Mouse (Mus musculus) kidney, embryonic 16.5 days (tissue): ENCODE data around the gene Tenm2. TPM values are rescaled to one million over a fixed set of nuclear protein-coding genes. Genes with fewer than 3 reads are reported as not detected.

Experiments used
- ATAC-seq: fragments of 200-750 bp; cut with Nextera tagmentation; 2 replicates; pipeline ENCODE4 v1.8.0; 2017; ENCODE audit warnings: moderate TSS enrichment; ENCODE audit not compliant: low FRiP score, low TSS enrichment
- H3K27ac ChIP-seq: fragments of 300-500 bp; sonication (generic); 2 replicates; pipeline ENCODE4 v1.5.1; 2014; ENCODE audit warnings: low read length
- H3K27me3 ChIP-seq: fragments of 300-500 bp; sonication (generic); 2 replicates; pipeline ENCODE4 v1.6.1; 2014; ENCODE audit warnings: low read length, control low read depth, mixed read lengths; ENCODE audit not compliant: insufficient read depth
- H3K36me3 ChIP-seq: fragments of 300-500 bp; sonication (generic); 2 replicates; pipeline ENCODE4 v1.6.1; 2014; ENCODE audit warnings: low read length, control low read depth, mixed read lengths; ENCODE audit not compliant: insufficient read depth
- H3K4me1 ChIP-seq: fragments of 300-500 bp; sonication (generic); 2 replicates; pipeline ENCODE4 v1.6.1; 2014; ENCODE audit warnings: low read length, control low read depth, mixed read lengths; ENCODE audit not compliant: insufficient read depth
- H3K4me2 ChIP-seq: fragments of 300-500 bp; sonication (generic); replicated peaks from 2 replicates; pipeline ENCODE4 v1.6.1; 2014; ENCODE audit warnings: low read depth, low read length
- H3K4me3 ChIP-seq: fragments of 300-500 bp; sonication (generic); 2 replicates; pipeline ENCODE4 v1.5.1; 2014; ENCODE audit warnings: mild to moderate bottlenecking, low read length
- H3K9ac ChIP-seq: fragments of 300-500 bp; sonication (generic); replicated peaks from 2 replicates; pipeline ENCODE4 v1.6.1; 2014; ENCODE audit warnings: low read length
- H3K9me3 ChIP-seq: fragments of 300-500 bp; sonication (generic); 2 replicates; pipeline ENCODE4 v1.6.1; 2016; ENCODE audit warnings: low read length, control low read depth
- WGBS: fragments of 180-500 bp; shearing (Covaris S2); extraction: QIAGEN DNeasy Blood & Tissue Kit; methylation state at CpG from one replicate; pipeline ENCODE4 v1.1.7; 2014; 5-methylcytosine and 5-hydroxymethylcytosine counted together
- polyA plus RNA-seq: library from polyadenylated mRNA; unstranded; fragments of >200 nt; fragmentation: Nextera tagmentation; extraction: Ambion mirVana; gene quantifications from 2 replicates; pipeline ENCODE4 v1.2.1, GENCODE M21; 2015

Tenm2 gene
- polyA plus RNA-seq, 1 experiment from 2014 or later, result 0.76 TPM

- no peak for ATAC-seq
- Histone ChIP-seq H3K27me3 (no peaks in the 10 kb centered on the region), H3K4me1 (no peaks in the 10 kb centered on the region), H3K4me3 (no peak overlapping the region), H3K4me2 (no peak overlapping the region), H3K9ac (no peak overlapping the region), H3K36me3 (no peaks in the 10 kb centered on the region), H3K9me3 (no peaks in the 10 kb centered on the region), H3K27ac (no peak overlapping the region)
- 37% methylated on average over 5 of the region's 5 CpGs for whole genome bisulfite sequencing
Measured at GRCm38 (mm10) chr11:36049547-36049946, 1186.2 kb downstream of the Tenm2 start.

GRCm38 (mm10) chr11:36045681-36046276, 1190.0 kb downstream of the Tenm2 start:
- peak overlapping the region; percentile 51 for H3K4me2 ChIP-seq
- H3K4me3 ChIP-seq, result peak overlapping the region; percentile 47
- peak overlapping the region; percentile 56 for H3K9ac ChIP-seq
- H3K4me1 ChIP-seq, result no peaks in the 10 kb centered on the region
- peak; percentile 84 for ATAC-seq
- WGBS, result 3% methylated on average over 13 of the region's 13 CpGs
- H3K9me3 ChIP-seq, result no peaks in the 10 kb centered on the region
- no peaks in the 10 kb centered on the region for H3K27me3 ChIP-seq
- H3K27ac ChIP-seq, result no peak overlapping the region
- H3K36me3 ChIP-seq, result no peaks in the 10 kb centered on the region

- H3K27me3 ChIP-seq, result no peaks in the 10 kb centered on the region
- WGBS, result 80% methylated on average over 13 of the region's 13 CpGs
- no peak for ATAC-seq
Measured at GRCm38 (mm10) chr11:36041411-36041810, 1194.4 kb downstream of the Tenm2 start.

GRCm38 (mm10) chr11:36040508-36041233, 1195.1 kb downstream of the Tenm2 start:
- no peaks in the 10 kb centered on the region for H3K9me3 ChIP-seq
- 76% methylated on average over 10 of the region's 10 CpGs for WGBS
- H3K4me3 ChIP-seq, result no peak overlapping the region
- H3K9ac ChIP-seq, result no peak overlapping the region
- H3K4me2 ChIP-seq, result no peak overlapping the region
- no peak for ATAC-seq
- H3K4me1 ChIP-seq, result peaks cover 9% of the 10 kb centered on the region
- no peaks in the 10 kb centered on the region for H3K27me3 ChIP-seq
- no peaks in the 10 kb centered on the region for H3K36me3 ChIP-seq
- H3K27ac ChIP-seq, result no peak overlapping the region

More at GRCm38 (mm10) chr11:36041411-36041810, 1194.4 kb downstream of the Tenm2 start:
- no peak overlapping the region for H3K4me2 ChIP-seq
- H3K36me3 ChIP-seq, result no peaks in the 10 kb centered on the region
- H3K27ac ChIP-seq, result no peak overlapping the region
- H3K4me3 ChIP-seq, result no peak overlapping the region
- H3K9ac ChIP-seq, result no peak overlapping the region
- no peaks in the 10 kb centered on the region for H3K9me3 ChIP-seq
- H3K4me1 ChIP-seq, result peaks cover 5% of the 10 kb centered on the region

GRCm38 (mm10) chr11:36039825-36040224, 1195.9 kb downstream of the Tenm2 start:
- Histone ChIP-seq H3K27ac (no peak overlapping the region), H3K4me1 (peaks cover 9% of the 10 kb centered on the region), H3K27me3 (no peaks in the 10 kb centered on the region), H3K36me3 (no peaks in the 10 kb centered on the region), H3K4me3 (no peak overlapping the region), H3K9ac (no peak overlapping the region), H3K4me2 (no peak overlapping the region), H3K9me3 (no peaks in the 10 kb centered on the region)
- 87% methylated on average over 10 of the region's 10 CpGs for WGBS
- ATAC-seq, result no peak

GRCm38 (mm10) chr11:36038386-36038785, 1197.4 kb downstream of the Tenm2 start:
- Histone ChIP-seq H3K9ac (no peak overlapping the region), H3K27me3 (no peaks in the 10 kb centered on the region), H3K36me3 (no peaks in the 10 kb centered on the region), H3K4me3 (no peak overlapping the region), H3K27ac (no peak overlapping the region), H3K9me3 (no peaks in the 10 kb centered on the region), H3K4me2 (no peak overlapping the region), H3K4me1 (peaks cover 9% of the 10 kb centered on the region)
- 46% methylated on average over 3 of the region's 3 CpGs for WGBS
- ATAC-seq, result no peak

GRCm38 (mm10) chr11:36037311-36037710, 1198.5 kb downstream of the Tenm2 start:
- H3K9me3 ChIP-seq, result no peaks in the 10 kb centered on the region
- 60% methylated on average over 4 of the region's 4 CpGs for WGBS
- H3K36me3 ChIP-seq, result no peaks in the 10 kb centered on the region
- ATAC-seq, result no peak
- no peaks in the 10 kb centered on the region for H3K27me3 ChIP-seq
- H3K4me3 ChIP-seq, result no peak overlapping the region
- no peak overlapping the region for H3K4me2 ChIP-seq
- H3K9ac ChIP-seq, result no peak overlapping the region
- H3K4me1 ChIP-seq, result peaks cover 9% of the 10 kb centered on the region
- no peak overlapping the region for H3K27ac ChIP-seq

- no peaks in the 10 kb centered on the region for H3K36me3 ChIP-seq
- peak overlapping the region; percentile 10; the same call in 1 of the 2 replicates for H3K27ac ChIP-seq
- H3K4me1 ChIP-seq, result peaks cover 9% of the 10 kb centered on the region
- H3K4me3 ChIP-seq, result no peak overlapping the region
- ATAC-seq, result peak; percentile 91
- WGBS, result 32% methylated on average over 7 of the region's 7 CpGs
- H3K9ac ChIP-seq, result no peak overlapping the region
- no peak overlapping the region for H3K4me2 ChIP-seq
- no peaks in the 10 kb centered on the region for H3K9me3 ChIP-seq
- H3K27me3 ChIP-seq, result no peaks in the 10 kb centered on the region
Measured at GRCm38 (mm10) chr11:36036061-36036695, 1199.6 kb downstream of the Tenm2 start.

GRCm38 (mm10) chr11:36031751-36032150, 1204.0 kb downstream of the Tenm2 start:
- H3K4me1 ChIP-seq, result peaks cover 11% of the 10 kb centered on the region
- no peak for ATAC-seq
- H3K9me3 ChIP-seq, result no peaks in the 10 kb centered on the region
- no peak overlapping the region for H3K27ac ChIP-seq
- 31% methylated on average over 9 of the region's 9 CpGs for WGBS
- H3K9ac ChIP-seq, result no peak overlapping the region
- no peaks in the 10 kb centered on the region for H3K27me3 ChIP-seq
- no peaks in the 10 kb centered on the region for H3K36me3 ChIP-seq
- 0 out of 2 replicates have a peak overlapping the region, but pooled peaks have one; percentile 10 for H3K4me2 ChIP-seq
- no peak overlapping the region for H3K4me3 ChIP-seq

- Histone ChIP-seq H3K36me3 (no peaks in the 10 kb centered on the region), H3K9me3 (no peaks in the 10 kb centered on the region), H3K9ac (no peak overlapping the region), H3K4me3 (no peak overlapping the region), H3K27ac (no peak overlapping the region), H3K27me3 (no peaks in the 10 kb centered on the region; the same call in 1 of the 2 replicates), H3K4me1 (no peaks in the 10 kb centered on the region), H3K4me2 (no peak overlapping the region)
- whole genome bisulfite sequencing, result 66% methylated on average over 3 of the region's 3 CpGs
- no peak for ATAC-seq
Measured at GRCm38 (mm10) chr11:36020009-36020408, 1215.8 kb downstream of the Tenm2 start.
